Mouse (Mus musculus): ENCODE data around the gene Rhoj. TPM values are rescaled to one million over a fixed set of nuclear protein-coding genes. Genes with fewer than 3 reads are reported as not detected.

Gene Rhoj
- total RNA-seq, 1 experiment from 2014 or later: 2.7 TPM

GRCm38 (mm10) chr12:75450011-75450410 lies 141.9 kb downstream of the Rhoj start:
- no peak for ATAC-seq (ENCODE audit: extremely low read depth, insufficient number of reproducible peaks, low FRiP score, poor library complexity, severe bottlenecking)

GRCm38 (mm10) chr12:75450592-75450991 lies 142.5 kb downstream of the Rhoj start:
- no peak for ATAC-seq (ENCODE audit: extremely low read depth, insufficient number of reproducible peaks, low FRiP score, poor library complexity, severe bottlenecking)

Other genes with a start within 250 kb of the Rhoj start
- gene Kcnh5, start 131.0 kb upstream of the Rhoj start, total RNA-seq (2017): 0.23 TPM in 1 of 2 replicates, not detected in the other
- not detected in 2 replicates for gene Gphb5, start 108.5 kb downstream of the Rhoj start, total RNA-seq (2017)